8 mouse cellular contexts compared by ENCODE assay signal in the genomic region with DNA sequence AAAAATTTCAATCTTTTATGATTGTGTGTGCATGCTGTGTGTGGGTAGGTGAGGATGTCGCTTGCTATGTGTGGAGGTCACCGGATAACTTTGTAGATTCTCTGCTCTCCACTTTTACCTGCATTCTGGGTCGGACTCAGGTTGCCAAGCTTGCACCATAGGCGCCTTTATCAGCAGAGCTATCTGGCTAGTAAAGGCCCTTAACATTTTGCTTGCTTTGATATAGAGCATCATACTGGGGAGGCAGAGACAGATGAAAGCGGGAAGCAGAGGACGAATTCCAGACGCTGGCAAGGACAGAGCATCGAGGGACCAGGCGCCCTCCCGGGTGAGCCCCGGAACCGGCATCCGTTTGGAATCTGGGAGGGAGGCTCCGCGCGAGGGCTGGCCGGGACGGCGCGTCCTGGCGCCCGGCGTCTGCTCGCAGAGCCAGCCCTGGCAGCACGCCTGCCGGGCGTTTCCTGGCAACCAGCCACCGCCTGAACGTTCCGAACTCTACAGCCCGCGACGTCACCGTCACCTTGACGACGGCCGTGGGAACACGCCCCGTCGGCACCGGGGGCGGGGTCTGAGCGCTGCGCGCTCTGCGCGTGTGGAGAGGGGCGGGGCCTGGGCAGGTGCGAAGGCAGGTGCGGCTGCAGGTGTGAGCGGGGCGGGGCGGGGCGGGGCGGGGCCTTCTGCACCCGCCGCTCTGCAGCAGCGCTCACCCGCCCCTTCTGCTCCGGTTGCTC. TPM values are rescaled to one million over a fixed set of nuclear protein-coding genes. Genes with fewer than 3 reads are reported as not detected.
A peak's percentile ranks its signal among the peaks of the same experiment; 100 is the strongest.
DNase-seq lines count a peak whose midpoint lies in the region; ATAC-seq and TF ChIP-seq lines count a peak whose summit lies in the region.

No protein-coding gene starts in this region.

- peak overlapping the region; percentile 86 for H3K27ac ChIP-seq in lung, embryonic 14.5 days (ENCODE audit: low read depth)
- H3K27ac ChIP-seq in olfactory bulb, adult 2 months (ENCODE audit: insufficient read depth, low read depth, low read length) = peak overlapping the region; percentile 94

- H3K9ac ChIP-seq in lung, embryonic 14.5 days = peak overlapping the region; percentile 35

- H3K9me3 ChIP-seq in lung, embryonic 14.5 days (ENCODE audit: low read depth, low read length) = no peaks in the 10 kb centered on the region

- H3K4me3 ChIP-seq in lung, embryonic 14.5 days (ENCODE audit: low read depth, low read length) = peak overlapping the region; percentile 37
- peak overlapping the region; percentile 60 for H3K4me3 ChIP-seq in olfactory bulb, adult 2 months (ENCODE audit: insufficient read depth, low read depth, low read length)

- H3K27me3 ChIP-seq in lung, embryonic 14.5 days (ENCODE audit: insufficient read depth, low read length) = no peaks in the 10 kb centered on the region

- no peak for TF ChIP-seq CTCF in lung, embryonic 14.5 days (IDR thresholded peaks at IDR 0.05; ENCODE audit: low read depth)
- no peak for TF ChIP-seq CTCF in olfactory bulb, adult 2 months (IDR thresholded peaks at IDR 0.05; ENCODE audit: insufficient read depth, low read depth, low read length)

- H3K4me2 ChIP-seq in lung, embryonic 14.5 days = peak overlapping the region; percentile 86

- TF ChIP-seq POLR2A in olfactory bulb, adult 2 months (IDR thresholded peaks at IDR 0.05; ENCODE audit: insufficient read depth, low read depth, low read length) = peak; percentile 85

- peak; percentile 79 to 92 for ATAC-seq in hematopoietic stem cell, adult 5-6 weeks (replicated peaks in 1 of 2; ENCODE audit: insufficient read depth in 1 of 2, low FRiP score in 2 of 2, low TSS enrichment in 1 of 2, low read depth in 1 of 2, poor library complexity in 2 of 2, severe bottlenecking in 2 of 2)
- peak; percentile 92 for ATAC-seq in lung, embryonic 14.5 days (ENCODE audit: insufficient read depth)

- H3K4me1 ChIP-seq in lung, embryonic 14.5 days (ENCODE audit: insufficient read depth) = peaks cover 5% of the 10 kb centered on the region; the same call in 1 of the 2 replicates
- peaks cover 8% of the 10 kb centered on the region for H3K4me1 ChIP-seq in olfactory bulb, adult 2 months (ENCODE audit: control insufficient read depth, insufficient read depth, low read length)

- 1% methylated on average over 50 of the region's 60 CpGs for WGBS in lung, embryonic 14.5 days
- WGBS in olfactory bulb, adult 2 months = 1% methylated on average over 56 of the region's 60 CpGs

- H3K36me3 ChIP-seq in lung, embryonic 14.5 days (ENCODE audit: insufficient read depth) = no peaks in the 10 kb centered on the region

- DNase-seq in MN1 (ENCODE audit: low spot score) = peak; percentile 97
- DNase-seq in cerebellum, adult 8-10 months = peak; percentile 97
- peak; percentile 94 for DNase-seq in forelimb bud, embryonic 11.5 days (ENCODE audit: low read depth, low spot score)
- peak; percentile 94 to 98 for DNase-seq in layer of hippocampus, adult 8-10 months (ENCODE audit: low spot score in 2 of 2)
- peak; percentile 100 for DNase-seq in lung, embryonic 14.5 days
- DNase-seq in thymus, adult 18-20 months = peak; percentile 93 to 95

RNA-seq across cellular contexts. Expression of a gene that starts 12.5 kb away (rescaled TPM):
- total RNA-seq in hematopoietic stem cell, adult 5-6 weeks (2017) = not detected in 2 replicates
- under 1 TPM; 0.06 to 0.25 (median 0.10) TPM for total RNA-seq in layer of hippocampus, adult 8-10 months (2022)
- polyA plus RNA-seq in lung, embryonic 14.5 days (2014; fragmentation: Nextera tagmentation; extraction: Ambion mirVana) = 0.07 and 0.87 TPM in 2 replicates
- not detected in 2 replicates for polyA plus RNA-seq in olfactory bulb, adult 2 months (2012; ENCODE audit: insufficient read depth, insufficient read length, low replicate concordance, missing spikeins)

RNA-seq across cellular contexts. Expression of a gene that starts 26.5 kb away (rescaled TPM):
- total RNA-seq in hematopoietic stem cell, adult 5-6 weeks (2017) = 51.6 and 85.3 TPM in 2 replicates
- total RNA-seq in layer of hippocampus, adult 8-10 months (2022) = 10 to 100 TPM; 12.1 to 24.1 (median 14.6) TPM
- 2.2 and 2.7 TPM in 2 replicates for polyA plus RNA-seq in lung, embryonic 14.5 days (2014; fragmentation: Nextera tagmentation; extraction: Ambion mirVana)
- not detected in 2 replicates for polyA plus RNA-seq in olfactory bulb, adult 2 months (2012; ENCODE audit: insufficient read depth, insufficient read length, low replicate concordance, missing spikeins)

RNA-seq across cellular contexts. Expression of a gene that starts 58.7 kb away (rescaled TPM):
- 3.4 and 4.9 TPM in 2 replicates for total RNA-seq in hematopoietic stem cell, adult 5-6 weeks (2017)
- 100 to 1,000 TPM in 2 of 4 experiments, 10 to 100 TPM in 2; 28.2 to 108 (median 66.4) TPM for total RNA-seq in layer of hippocampus, adult 8-10 months (2022)
- 8.7 and 9.7 TPM in 2 replicates for polyA plus RNA-seq in lung, embryonic 14.5 days (2014; fragmentation: Nextera tagmentation; extraction: Ambion mirVana)
- not detected in 2 replicates for polyA plus RNA-seq in olfactory bulb, adult 2 months (2012; ENCODE audit: insufficient read depth, insufficient read length, low replicate concordance, missing spikeins)

Comparison
In these comparisons a context has a peak if more than half of its experiments do, and no peak if none do; other contexts are left out.
1. Peak in every context shown above with its lines: DNase-seq, ATAC-seq, H3K4me3 ChIP-seq and H3K27ac ChIP-seq.